Mouse (Mus musculus) heart, postnatal 14 days (tissue): Measurements from ENCODE around the gene Zfp689. TPM values are rescaled to one million over a fixed set of nuclear protein-coding genes. Genes with fewer than 3 reads are reported as not detected.
"Not testable (repeated sequence)": the region's sequence is repeated elsewhere in the genome, so short reads cannot be mapped to it uniquely, and the experiment has no call there.

Source experiments
- DNase-seq, 2 experiments: peaks; one replicate each; pipeline ENCODE4 v3.0.0; 2021 to 2022
- intact Hi-C: fragments of 180-260 bp; cut with DNase I; formaldehyde crosslinking; loops from one replicate; pipeline ENCODE4 v1.15.1; 2025
- total RNA-seq, 2 experiments: library from RNA; stranded (reverse); gene quantifications; 2 replicates each; pipeline ENCODE4 v1.2.3; 2021

The Zfp689 gene
- total RNA-seq, 2 experiments from 2014 or later = 1.4 to 1.6 TPM

GRCm38 (mm10) chr7:127472060-127472459 is 23.1 kb upstream of the Zfp689 start:
- intact Hi-C loops = loop anchor here (5.0 to 10.0 kb wide), 2 partner anchors 50 to 677 kb away; partner anchors contain the start of genes Fam57b, Ppp4c and Zfp688
- no peak for DNase-seq

- peak in 1 of 2 experiments; percentile 64 for DNase-seq
- intact Hi-C loops = loop anchor here (5.0 to 10.0 kb wide), 2 partner anchors 49 to 677 kb away; partner anchors contain the start of genes Fam57b, Ppp4c and Zfp688
Observed at GRCm38 (mm10) chr7:127471646-127472010, 22.7 kb upstream of the Zfp689 start.

- intact Hi-C loops = loop anchor here (5.0 to 10.0 kb wide), 2 partner anchors 49 to 676 kb away; partner anchors contain the start of genes Fam57b, Ppp4c and Zfp688
- DNase-seq = peak; percentile 87 to 90
Observed at GRCm38 (mm10) chr7:127470743-127471645, 22.0 kb upstream of the Zfp689 start.

GRCm38 (mm10) chr7:127470011-127470715 is 21.2 kb upstream of the Zfp689 start:
- intact Hi-C loops = loop anchor here (5.0 to 10.0 kb wide), 2 partner anchors 48 to 675 kb away; partner anchors contain the start of genes Fam57b, Ppp4c and Zfp688
- DNase-seq = peak in 1 of 2 experiments; percentile 30

- no peak for DNase-seq
Observed at GRCm38 (mm10) chr7:127466606-127467005, 17.6 kb upstream of the Zfp689 start.

GRCm38 (mm10) chr7:127465670-127466069 is 16.7 kb upstream of the Zfp689 start:
- DNase-seq, intact Hi-C loops: not testable (repeated sequence)

More at GRCm38 (mm10) chr7:127466606-127467005, 17.6 kb upstream of the Zfp689 start:
- intact Hi-C loops = no loop called here

GRCm38 (mm10) chr7:127465191-127465590 is 16.2 kb upstream of the Zfp689 start:
- no peak for DNase-seq
- intact Hi-C loops = no loop called here

- DNase-seq, intact Hi-C loops: not testable (repeated sequence)
Observed at GRCm38 (mm10) chr7:127459311-127459710, 10.4 kb upstream of the Zfp689 start, which contains the start of gene Prr14. TSS of gene Prr14 (plus strand) at chr7:127459611.

GRCm38 (mm10) chr7:127458371-127459122 is 9.6 kb upstream of the Zfp689 start:
- intact Hi-C loops, DNase-seq: not testable (repeated sequence)

GRCm38 (mm10) chr7:127454905-127455304 is 5.9 kb upstream of the Zfp689 start:
- DNase-seq = no peak
- intact Hi-C loops = no loop called here

- intact Hi-C loops = no loop called here
- DNase-seq = no peak
Observed at GRCm38 (mm10) chr7:127453056-127453455, 4.1 kb upstream of the Zfp689 start.

- intact Hi-C loops = no loop called here
- DNase-seq = no peak
Observed at GRCm38 (mm10) chr7:127449966-127450365, 1.0 kb upstream of the Zfp689 start.

GRCm38 (mm10) chr7:127443976-127444375 is 5.0 kb downstream of the Zfp689 start:
- intact Hi-C loops = no loop called here
- no peak for DNase-seq

GRCm38 (mm10) chr7:127437724-127438123 is 11.2 kb downstream of the Zfp689 start:
- intact Hi-C loops = no loop called here
- no peak for DNase-seq

- DNase-seq = no peak
- intact Hi-C loops = no loop called here
Observed at GRCm38 (mm10) chr7:127435206-127435605, 13.8 kb downstream of the Zfp689 start.

GRCm38 (mm10) chr7:127426354-127426753 is 22.6 kb downstream of the Zfp689 start:
- no peak for DNase-seq
- intact Hi-C loops = no loop called here

- intact Hi-C loops = no loop called here
- no peak for DNase-seq
Observed at GRCm38 (mm10) chr7:127425911-127426310, 23.0 kb downstream of the Zfp689 start.

- intact Hi-C loops = no loop called here
- no peak for DNase-seq
Observed at GRCm38 (mm10) chr7:127425291-127425690, 23.7 kb downstream of the Zfp689 start.

GRCm38 (mm10) chr7:127422247-127422646 is 26.7 kb downstream of the Zfp689 start:
- DNase-seq = peak in 1 of 2 experiments; percentile 18
- intact Hi-C loops = loop anchor here (5.0 kb wide), 1 partner anchor 50 kb away; no protein-coding TSS in a partner anchor
